Mouse (Mus musculus) olfactory bulb, adult 2 months (tissue): ENCODE data around the gene Pom121. TPM values are rescaled to one million over a fixed set of nuclear protein-coding genes. Genes with fewer than 3 reads are reported as not detected.
A peak's percentile ranks its signal among the peaks of the same experiment; 100 is the strongest.

Source experiments
- H3K27ac ChIP-seq: fragments of 200-500 bp; 2 replicates; pipeline ENCODE4 v1.5.1; 2012; ENCODE audit warnings: low read depth, low read length; ENCODE audit not compliant: insufficient read depth
- H3K4me1 ChIP-seq: fragments of 200-500 bp; 2 replicates; pipeline ENCODE4 v1.6.1; 2012; ENCODE audit warnings: low read length; ENCODE audit not compliant: control insufficient read depth, insufficient read depth
- H3K4me3 ChIP-seq: fragments of 200-500 bp; 2 replicates; pipeline ENCODE4 v1.5.1; 2012; ENCODE audit warnings: mild to moderate bottlenecking, low read depth, low read length, moderate library complexity; ENCODE audit not compliant: insufficient read depth
- CTCF ChIP-seq: fragments of 200-500 bp; IDR thresholded peaks from 2 replicates; pipeline ENCODE4 v1.5.1; 2012; ENCODE audit warnings: low read depth, mild to moderate bottlenecking, low read length, moderate library complexity; ENCODE audit not compliant: insufficient read depth
- POLR2A ChIP-seq: fragments of 200-500 bp; IDR thresholded peaks from 2 replicates; pipeline ENCODE4 v1.6.1; 2012; ENCODE audit warnings: mild to moderate bottlenecking, low read depth, low read length, moderate library complexity; ENCODE audit not compliant: insufficient read depth
- WGBS: fragments of 180-500 bp; shearing (Covaris S2); methylation state at CpG from one replicate; pipeline ENCODE4 v1.1.7; 2018; 5-methylcytosine and 5-hydroxymethylcytosine counted together
- polyA plus RNA-seq: library from polyadenylated mRNA; stranded (reverse); fragments of >200 nt; gene quantifications from 2 replicates; pipeline ENCODE4 v1.2.4, GENCODE M21; 2012; ENCODE audit warnings: low replicate concordance; ENCODE audit not compliant: missing spikeins, insufficient read depth, insufficient read length

The Pom121 gene
- polyA plus RNA-seq = not detected in 2 replicates

GRCm38 (mm10) chr5:135394004-135394823 is at the start of gene Pom121:
TSS of gene Pom121 (minus strand) at chr5:135394546.
- WGBS = under 1% methylated on average over 95 of the region's 110 CpGs
- no peak for TF ChIP-seq CTCF
- peak; percentile 93 for TF ChIP-seq POLR2A

DNA sequence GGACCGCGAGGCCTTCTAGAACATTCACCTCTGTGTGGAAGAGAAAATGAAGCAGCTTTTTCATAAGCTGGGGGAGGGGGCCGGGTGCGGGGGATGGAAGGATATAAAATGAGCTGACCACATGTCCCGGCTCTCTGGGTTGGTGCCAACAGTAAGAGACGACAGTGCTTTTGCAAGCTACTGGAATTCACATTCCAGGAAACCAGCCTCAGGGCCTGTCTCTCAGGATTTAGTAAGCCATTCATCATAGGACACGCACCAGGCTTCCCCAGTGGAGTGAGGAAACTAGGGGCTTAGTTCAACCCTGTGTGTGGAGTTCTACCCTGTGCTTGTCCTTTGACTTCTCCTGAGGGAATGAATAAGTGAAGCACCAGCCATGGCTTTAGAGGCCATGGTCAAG is 48.1 kb upstream of the Pom121 start:
- WGBS = 77% methylated on average over 7 of the region's 7 CpGs
- H3K4me3 ChIP-seq = no peak overlapping the region
- TF ChIP-seq POLR2A (no peak), CTCF (no peak)
- H3K27ac ChIP-seq = no peak overlapping the region
- no peaks in the 10 kb centered on the region for H3K4me1 ChIP-seq

More at GRCm38 (mm10) chr5:135394004-135394823, at the start of gene Pom121:
- peaks cover 3% of the 10 kb centered on the region; the same call in 1 of the 2 replicates for H3K4me1 ChIP-seq
- peak within 1 kb of the TSS; percentile 98 for H3K4me3 ChIP-seq
- peak within 1 kb of the TSS; percentile 24; the same call in 1 of the 2 replicates for H3K27ac ChIP-seq

GRCm38 (mm10) chr5:135435039-135435438 is 40.7 kb upstream of the Pom121 start:
- Histone ChIP-seq H3K4me3 (no peak overlapping the region), H3K4me1 (no peaks in the 10 kb centered on the region), H3K27ac (no peak overlapping the region)
- WGBS = 97% methylated on average over 10 of the region's 10 CpGs
- no peak for TF ChIP-seq POLR2A
- TF ChIP-seq CTCF = no peak

DNA sequence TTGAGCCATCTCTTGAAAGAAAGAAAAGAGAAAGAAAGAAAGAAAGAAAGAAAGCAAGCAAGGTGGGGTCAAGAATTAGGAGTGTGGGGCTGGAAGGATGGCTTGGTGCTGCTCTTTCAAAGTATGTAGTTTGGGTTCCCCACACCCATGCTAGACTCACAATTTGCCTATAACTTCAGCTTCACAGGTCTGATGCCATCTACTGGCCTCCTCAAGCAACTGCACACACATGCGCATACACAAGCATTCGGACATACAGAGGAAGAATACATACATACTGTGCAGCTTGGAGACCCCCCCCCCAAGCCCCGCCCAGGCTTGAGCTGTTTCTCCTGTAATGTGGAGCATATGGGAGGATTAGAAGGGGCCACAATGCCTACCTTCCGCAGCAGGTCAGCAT is 39.5 kb upstream of the Pom121 start:
- no peak overlapping the region for H3K27ac ChIP-seq
- no peak overlapping the region for H3K4me3 ChIP-seq
- no peak for TF ChIP-seq CTCF
- TF ChIP-seq POLR2A = no peak
- WGBS = 100% methylated on average over 4 of the region's 4 CpGs
- no peaks in the 10 kb centered on the region for H3K4me1 ChIP-seq

- TF ChIP-seq POLR2A (no peak), CTCF (no peak)
- WGBS = 70% methylated on average over 6 of the region's 6 CpGs
- no peaks in the 10 kb centered on the region for H3K4me1 ChIP-seq
- no peak overlapping the region for H3K4me3 ChIP-seq
- no peak overlapping the region for H3K27ac ChIP-seq
Observed at GRCm38 (mm10) chr5:135431111-135431510, 36.8 kb upstream of the Pom121 start.

- H3K4me3 ChIP-seq = no peak overlapping the region
- TF ChIP-seq CTCF (no peak), POLR2A (no peak)
- H3K4me1 ChIP-seq = no peaks in the 10 kb centered on the region
- no peak overlapping the region for H3K27ac ChIP-seq
- WGBS = 73% methylated on average over 5 of the region's 5 CpGs
Observed at GRCm38 (mm10) chr5:135428786-135429185, 34.4 kb upstream of the Pom121 start.

- Histone ChIP-seq H3K4me3 (no peak overlapping the region), H3K4me1 (no peaks in the 10 kb centered on the region), H3K27ac (no peak overlapping the region)
- 90% methylated on average over 9 of the region's 9 CpGs for WGBS
- TF ChIP-seq POLR2A = no peak
- TF ChIP-seq CTCF = no peak
Observed at GRCm38 (mm10) chr5:135410266-135410665, 15.9 kb upstream of the Pom121 start.

GRCm38 (mm10) chr5:135408114-135408513 is 13.8 kb upstream of the Pom121 start:
- no peak overlapping the region for H3K27ac ChIP-seq
- no peak overlapping the region for H3K4me3 ChIP-seq
- TF ChIP-seq POLR2A (no peak), CTCF (no peak)
- peaks cover 7% of the 10 kb centered on the region; the same call in 1 of the 2 replicates for H3K4me1 ChIP-seq
- WGBS = 86% methylated on average over 4 of the region's 4 CpGs

DNA sequence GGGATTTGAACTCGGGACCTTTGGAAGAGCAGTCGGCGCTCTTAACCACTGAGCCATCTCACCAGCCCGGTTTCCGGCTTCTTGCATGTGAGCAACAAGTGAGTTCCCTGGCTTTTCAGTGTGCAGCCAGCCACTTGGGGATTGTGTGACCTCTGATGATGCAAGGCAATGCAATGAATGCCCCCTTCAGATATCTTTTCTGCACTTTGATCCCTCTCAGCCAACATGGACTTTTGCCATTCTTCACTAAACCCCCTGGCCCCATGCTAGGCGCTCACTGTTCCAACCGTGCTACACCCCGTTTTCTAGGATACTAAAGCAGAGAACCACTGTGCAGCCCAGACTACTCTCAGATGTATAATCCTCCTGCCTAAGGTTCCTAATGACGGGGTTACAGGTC is 11.1 kb upstream of the Pom121 start:
- H3K4me3 ChIP-seq = no peak overlapping the region
- H3K27ac ChIP-seq = no peak overlapping the region
- H3K4me1 ChIP-seq = peaks cover 7% of the 10 kb centered on the region; the same call in 1 of the 2 replicates
- no peak for TF ChIP-seq CTCF
- no peak for TF ChIP-seq POLR2A
- 79% methylated on average over 9 of the region's 9 CpGs for WGBS
